Mouse (Mus musculus): ENCODE measurements at regions not wholly inside any gene's neighbourhood (a gene's known extent, or its start where the extent isn't known, plus 50 kb on each side); places are given as distances from the start of the nearest gene placed in this dataset.
A peak's percentile ranks its signal among the peaks of the same experiment; 100 is the strongest.

- peak; percentile 66 for DNase-seq (ENCODE audit: low read depth, low spot score)
These were observed 122.0 kb downstream of the Mycn start for GRCm38 (mm10) chr12:12819746-12820145.

GRCm38 (mm10) chr12:12814693-12815092 lies 127.0 kb downstream of the Mycn start:
- DNase-seq (ENCODE audit: low read depth, low spot score), result no peak

GRCm38 (mm10) chr12:12812873-12813272 lies 128.8 kb downstream of the Mycn start:
- no peak for DNase-seq (ENCODE audit: low read depth, low spot score)

GRCm38 (mm10) chr12:12810943-12811342 lies 130.8 kb downstream of the Mycn start:
- no peak for DNase-seq (ENCODE audit: low read depth, low spot score)

GRCm38 (mm10) chr12:12810159-12810885 lies 131.4 kb downstream of the Mycn start:
- no peak for DNase-seq (ENCODE audit: low read depth, low spot score)

- no peak for DNase-seq (ENCODE audit: low read depth, low spot score)
These were observed 133.6 kb downstream of the Mycn start for GRCm38 (mm10) chr12:12808120-12808519.

- no peak for DNase-seq (ENCODE audit: low read depth, low spot score)
These were observed 138.1 kb downstream of the Mycn start for GRCm38 (mm10) chr12:12803602-12804001.

- no peak for DNase-seq (ENCODE audit: low read depth, low spot score)
These were observed 139.3 kb downstream of the Mycn start for GRCm38 (mm10) chr12:12802396-12802795.

- no peak for DNase-seq (ENCODE audit: low read depth, low spot score)
These were observed 140.0 kb downstream of the Mycn start for GRCm38 (mm10) chr12:12801700-12802099.

- no peak for DNase-seq (ENCODE audit: low read depth, low spot score)
These were observed 141.6 kb downstream of the Mycn start for GRCm38 (mm10) chr12:12800120-12800519.

- no peak for DNase-seq (ENCODE audit: low read depth, low spot score)
These were observed 152.7 kb downstream of the Mycn start for GRCm38 (mm10) chr12:12789052-12789451.

GRCm38 (mm10) chr12:12788263-12788852 lies 153.4 kb downstream of the Mycn start:
- peak; percentile 81 for DNase-seq (ENCODE audit: low read depth, low spot score)

GRCm38 (mm10) chr12:12787608-12788262 lies 154.0 kb downstream of the Mycn start:
- DNase-seq (ENCODE audit: low read depth, low spot score), result peak; percentile 55

- no peak for DNase-seq (ENCODE audit: low read depth, low spot score)
These were observed 154.6 kb downstream of the Mycn start for GRCm38 (mm10) chr12:12787161-12787560.

- no peak for DNase-seq (ENCODE audit: low read depth, low spot score)
These were observed 157.8 kb downstream of the Mycn start for GRCm38 (mm10) chr12:12783699-12784605.

GRCm38 (mm10) chr12:12781526-12781925 lies 160.2 kb downstream of the Mycn start:
- DNase-seq (ENCODE audit: low read depth, low spot score), result no peak

GRCm38 (mm10) chr12:12778563-12779256 lies 163.0 kb downstream of the Mycn start:
- DNase-seq (ENCODE audit: low read depth, low spot score), result no peak

- DNase-seq (ENCODE audit: low read depth, low spot score), result no peak
These were observed 164.3 kb downstream of the Mycn start for GRCm38 (mm10) chr12:12777422-12777821.

- DNase-seq (ENCODE audit: low read depth, low spot score), result no peak
These were observed 164.9 kb downstream of the Mycn start for GRCm38 (mm10) chr12:12776783-12777182.

- DNase-seq (ENCODE audit: low read depth, low spot score), result no peak
These were observed 170.7 kb downstream of the Mycn start for GRCm38 (mm10) chr12:12770970-12771369.

Data from WW6 (cell line).